Mouse (Mus musculus): ENCODE data around the gene Smim1. TPM values are rescaled to one million over a fixed set of nuclear protein-coding genes. Genes with fewer than 3 reads are reported as not detected.

The Smim1 gene
- total and polyA plus RNA-seq, 2 experiments from 2014 or later = 14.6 to 20.6 TPM

GRCm38 (mm10) chr4:154019571-154019970 is 6.5 kb downstream of the Smim1 start:
- DNase-seq (ENCODE audit: low spot score) = no peak

GRCm38 (mm10) chr4:154015476-154015875 is 10.6 kb downstream of the Smim1 start:
- no peak for ATAC-seq (ENCODE audit: low FRiP score)
- WGBS = 90% methylated on average over 11 of the region's 11 CpGs
- no peak for DNase-seq (ENCODE audit: low spot score)
- Histone ChIP-seq H3K27me3 (ENCODE audit: insufficient read depth, low read length) (no peaks in the 10 kb centered on the region), H3K9me3 (ENCODE audit: low read length) (no peaks in the 10 kb centered on the region), H3K27ac (ENCODE audit: low read depth, low read length) (no peak overlapping the region), H3K4me2 (ENCODE audit: low read depth, low read length, poor library complexity, severe bottlenecking) (no peak overlapping the region), H3K36me3 (ENCODE audit: insufficient read depth, low read length) (peaks cover 46% of the 10 kb centered on the region), H3K4me1 (ENCODE audit: insufficient read depth, low read length) (peaks cover 13% of the 10 kb centered on the region), H3K9ac (replicated peaks; ENCODE audit: low read length, poor library complexity, severe bottlenecking) (no peak overlapping the region), H3K4me3 (ENCODE audit: low read depth, low read length) (no peak overlapping the region)
- TF ChIP-seq CTCF (IDR thresholded peaks at IDR 0.05) = no peak

More at GRCm38 (mm10) chr4:154019571-154019970, 6.5 kb downstream of the Smim1 start:
- no peak overlapping the region for H3K27ac ChIP-seq (ENCODE audit: low read depth, low read length)
- no peaks in the 10 kb centered on the region for H3K9me3 ChIP-seq (ENCODE audit: low read length)
- no peak overlapping the region for H3K9ac ChIP-seq (replicated peaks; ENCODE audit: low read length, poor library complexity, severe bottlenecking)
- peak; percentile 58 for TF ChIP-seq CTCF (IDR thresholded peaks at IDR 0.05)
- no peak for ATAC-seq (ENCODE audit: low FRiP score)
- H3K4me3 ChIP-seq (ENCODE audit: low read depth, low read length) = no peak overlapping the region
- no peaks in the 10 kb centered on the region for H3K27me3 ChIP-seq (ENCODE audit: insufficient read depth, low read length)
- H3K4me2 ChIP-seq (ENCODE audit: low read depth, low read length, poor library complexity, severe bottlenecking) = no peak overlapping the region
- H3K36me3 ChIP-seq (ENCODE audit: insufficient read depth, low read length) = peaks cover 60% of the 10 kb centered on the region
- WGBS = 80% methylated on average over 7 of the region's 7 CpGs
- no peaks in the 10 kb centered on the region for H3K4me1 ChIP-seq (ENCODE audit: insufficient read depth, low read length)

- Histone ChIP-seq H3K9ac (replicated peaks; ENCODE audit: low read length, poor library complexity, severe bottlenecking) (peak overlapping the region; percentile 96), H3K9me3 (ENCODE audit: low read length) (no peaks in the 10 kb centered on the region), H3K27ac (ENCODE audit: low read depth, low read length) (peak overlapping the region; percentile 74), H3K4me1 (ENCODE audit: insufficient read depth, low read length) (peaks cover 13% of the 10 kb centered on the region), H3K36me3 (ENCODE audit: insufficient read depth, low read length) (peaks cover 18% of the 10 kb centered on the region), H3K4me2 (ENCODE audit: low read depth, low read length, poor library complexity, severe bottlenecking) (peak overlapping the region; percentile 88), H3K27me3 (ENCODE audit: insufficient read depth, low read length) (no peaks in the 10 kb centered on the region), H3K4me3 (ENCODE audit: low read depth, low read length) (peak overlapping the region; percentile 98)
- peak; percentile 8; the same call in 1 of the 2 replicates for ATAC-seq (ENCODE audit: low FRiP score)
- 4% methylated on average over 43 of the region's 55 CpGs for WGBS
- peak; percentile 27 for DNase-seq (ENCODE audit: low spot score)
- TF ChIP-seq CTCF (IDR thresholded peaks at IDR 0.05) = no peak
Measured at GRCm38 (mm10) chr4:154012132-154012882, 13.7 kb downstream of the Smim1 start.

DNA sequence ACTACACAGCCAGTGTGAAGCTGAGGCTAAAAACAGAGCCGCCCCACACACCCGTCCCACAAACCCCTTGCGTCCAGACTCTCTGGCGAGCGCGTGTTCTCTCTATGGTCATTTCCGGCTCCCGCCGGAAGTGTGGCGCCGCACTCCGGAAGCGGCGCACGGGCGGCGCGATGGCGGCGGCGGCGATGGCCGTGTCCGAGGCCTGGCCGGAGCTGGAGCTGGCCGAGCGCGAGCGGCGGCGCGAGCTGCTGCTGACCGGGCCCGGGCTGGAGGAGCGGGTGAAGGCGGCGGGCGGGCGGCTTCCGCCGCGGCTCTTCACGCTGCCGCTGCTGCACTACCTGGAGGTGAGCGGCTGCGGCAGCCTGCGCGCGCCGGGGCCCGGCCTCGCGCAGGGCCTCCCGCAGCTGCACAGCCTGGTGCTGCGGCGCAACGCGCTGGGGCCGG is 14.4 kb downstream of the Smim1 start, which contains the start of gene Lrrc47:
Lrrc47 (plus strand) TSS at position 86 of the 444 bp plus-strand sequence.
- H3K9me3 ChIP-seq (ENCODE audit: low read length) = no peaks in the 10 kb centered on the region
- H3K9ac ChIP-seq (replicated peaks; ENCODE audit: low read length, poor library complexity, severe bottlenecking) = peak within 1 kb of the TSS; percentile 96
- peak within 1 kb of the TSS; percentile 74 for H3K27ac ChIP-seq (ENCODE audit: low read depth, low read length)
- peaks cover 18% of the 10 kb centered on the region for H3K36me3 ChIP-seq (ENCODE audit: insufficient read depth, low read length)
- H3K4me1 ChIP-seq (ENCODE audit: insufficient read depth, low read length) = peaks cover 13% of the 10 kb centered on the region
- TF ChIP-seq CTCF (IDR thresholded peaks at IDR 0.05) = 0 out of 2 replicates have a peak, but pooled peaks have one; percentile 6
- ATAC-seq (ENCODE audit: low FRiP score) (peak; percentile 90), DNase-seq (ENCODE audit: low spot score) (peak; percentile 91)
- H3K4me2 ChIP-seq (ENCODE audit: low read depth, low read length, poor library complexity, severe bottlenecking) = peak within 1 kb of the TSS; percentile 88
- H3K4me3 ChIP-seq (ENCODE audit: low read depth, low read length) = peak within 1 kb of the TSS; percentile 98
- 0% methylated on average over 38 of the region's 59 CpGs for WGBS
- H3K27me3 ChIP-seq (ENCODE audit: insufficient read depth, low read length) = no peaks in the 10 kb centered on the region

GRCm38 (mm10) chr4:154010907-154011645 is 15.0 kb downstream of the Smim1 start:
- Histone ChIP-seq H3K36me3 (ENCODE audit: insufficient read depth, low read length) (peaks cover 18% of the 10 kb centered on the region), H3K27ac (ENCODE audit: low read depth, low read length) (peak overlapping the region; percentile 62), H3K4me3 (ENCODE audit: low read depth, low read length) (peak overlapping the region; percentile 98), H3K4me2 (ENCODE audit: low read depth, low read length, poor library complexity, severe bottlenecking) (peak overlapping the region; percentile 88), H3K9ac (replicated peaks; ENCODE audit: low read length, poor library complexity, severe bottlenecking) (peak overlapping the region; percentile 96), H3K9me3 (ENCODE audit: low read length) (no peaks in the 10 kb centered on the region), H3K4me1 (ENCODE audit: insufficient read depth, low read length) (peaks cover 13% of the 10 kb centered on the region), H3K27me3 (ENCODE audit: insufficient read depth, low read length) (no peaks in the 10 kb centered on the region)
- whole genome bisulfite sequencing = 28% methylated on average over 13 of the region's 13 CpGs
- DNase-seq (ENCODE audit: low spot score) = no peak
- no peak; the same call in 1 of the 2 replicates for ATAC-seq (ENCODE audit: low FRiP score)
- TF ChIP-seq CTCF (IDR thresholded peaks at IDR 0.05) = no peak
